Mouse (Mus musculus) adrenal gland (tissue): Measurements from ENCODE around the gene Wdr27.
"Not testable (repeated sequence)": the region's sequence is repeated elsewhere in the genome, so short reads cannot be mapped to it uniquely, and the experiment has no call there.

Experiments used
- intact Hi-C: fragments of 180-260 bp; cut with DNase I; formaldehyde crosslinking; loops from one replicate; pipeline ENCODE4 v1.15.1; 2025

Gene Wdr27

GRCm38 (mm10) chr17:14931469-14931868, 11.5 kb downstream of the Wdr27 start:
- intact Hi-C loops, result no loop called here

- intact Hi-C loops, result no loop called here
Observed at GRCm38 (mm10) chr17:14930697-14931096, 12.3 kb downstream of the Wdr27 start.

GRCm38 (mm10) chr17:14928631-14929030, 14.3 kb downstream of the Wdr27 start:
- intact Hi-C loops, result no loop called here

- intact Hi-C loops, result no loop called here
Observed at GRCm38 (mm10) chr17:14927644-14928218, 15.2 kb downstream of the Wdr27 start.

- intact Hi-C loops, result no loop called here
Observed at GRCm38 (mm10) chr17:14921582-14921981, 21.4 kb downstream of the Wdr27 start.

GRCm38 (mm10) chr17:14917866-14918265, 25.1 kb downstream of the Wdr27 start:
- intact Hi-C loops, result no loop called here

GRCm38 (mm10) chr17:14914401-14914800, 28.6 kb downstream of the Wdr27 start:
- intact Hi-C loops, result no loop called here

- intact Hi-C loops, result no loop called here
Observed at GRCm38 (mm10) chr17:14912981-14913380, 30.0 kb downstream of the Wdr27 start.

GRCm38 (mm10) chr17:14912420-14912819, 30.5 kb downstream of the Wdr27 start:
- intact Hi-C loops, result no loop called here

- intact Hi-C loops, result no loop called here
Observed at GRCm38 (mm10) chr17:14910771-14911170, 32.2 kb downstream of the Wdr27 start.

- intact Hi-C loops, result loop anchor here (10.0 kb wide), 1 partner anchor 625 kb away; no protein-coding TSS in a partner anchor
Observed at GRCm38 (mm10) chr17:14909331-14909730, 33.6 kb downstream of the Wdr27 start.

- intact Hi-C loops, result loop anchor here (10.0 kb wide), 1 partner anchor 622 kb away; no protein-coding TSS in a partner anchor
Observed at GRCm38 (mm10) chr17:14907136-14907535, 35.8 kb downstream of the Wdr27 start.

GRCm38 (mm10) chr17:14906611-14907010, 36.3 kb downstream of the Wdr27 start:
- intact Hi-C loops, result loop anchor here (10.0 kb wide), 1 partner anchor 622 kb away; no protein-coding TSS in a partner anchor

GRCm38 (mm10) chr17:14904637-14905265, 38.2 kb downstream of the Wdr27 start:
- intact Hi-C loops, result loop anchor here (1.0 to 10.0 kb wide), 3 partner anchors 360 to 620 kb away; no protein-coding TSS in a partner anchor

- intact Hi-C loops, result loop anchor here (1.0 to 10.0 kb wide), 3 partner anchors 359 to 619 kb away; no protein-coding TSS in a partner anchor
Observed at GRCm38 (mm10) chr17:14904206-14904605, 38.8 kb downstream of the Wdr27 start.

- intact Hi-C loops, result loop anchor here (10.0 kb wide), 1 partner anchor 618 kb away; no protein-coding TSS in a partner anchor
Observed at GRCm38 (mm10) chr17:14903212-14903611, 39.7 kb downstream of the Wdr27 start.

GRCm38 (mm10) chr17:14898972-14899371, 44.0 kb downstream of the Wdr27 start:
- intact Hi-C loops, result no loop called here

- intact Hi-C loops, result not testable (repeated sequence)
Observed at GRCm38 (mm10) chr17:14895058-14895457, 47.9 kb downstream of the Wdr27 start.

- intact Hi-C loops, result no loop called here
Observed at GRCm38 (mm10) chr17:14886933-14887332, 56.0 kb downstream of the Wdr27 start.

GRCm38 (mm10) chr17:14874656-14875204, 68.2 kb downstream of the Wdr27 start:
- intact Hi-C loops, result no loop called here

- intact Hi-C loops, result no loop called here
Observed at GRCm38 (mm10) chr17:14860220-14860619, 82.7 kb downstream of the Wdr27 start.

- intact Hi-C loops, result loop anchor here (10.0 kb wide), 1 partner anchor 113 kb away; no protein-coding TSS in a partner anchor
Observed at GRCm38 (mm10) chr17:14847709-14848108, 95.2 kb downstream of the Wdr27 start.
